Mouse (Mus musculus) forebrain, postnatal 0 days (tissue): ENCODE data around the gene Tmem236. TPM values are rescaled to one million over a fixed set of nuclear protein-coding genes. Genes with fewer than 3 reads are reported as not detected.
A peak's percentile ranks its signal among the peaks of the same experiment; 100 is the strongest.
"Not testable (repeated sequence)": the region's sequence is repeated elsewhere in the genome, so short reads cannot be mapped to it uniquely, and the experiment has no call there.

Source experiments
- ATAC-seq: fragments of 200-750 bp; cut with Nextera tagmentation; 2 replicates; pipeline ENCODE4 v1.8.0; 2017; ENCODE audit warnings: mild to moderate bottlenecking, moderate library complexity
- DNase-seq: peaks from one replicate; pipeline ENCODE4 v3.0.0-alpha.2; 2015
- H3K27ac ChIP-seq: fragments of 300-500 bp; sonication (generic); 2 replicates; pipeline ENCODE4 v1.5.1; 2014; ENCODE audit warnings: low read depth, mild to moderate bottlenecking, antibody characterized with exemption, low read length, moderate library complexity, mixed read lengths
- H3K27me3 ChIP-seq: fragments of 300-500 bp; sonication (generic); 2 replicates; pipeline ENCODE4 v1.6.1; 2014; ENCODE audit warnings: mild to moderate bottlenecking, low read length, mixed read lengths; ENCODE audit not compliant: insufficient read depth
- H3K36me3 ChIP-seq: fragments of 300-500 bp; sonication (generic); 2 replicates; pipeline ENCODE4 v1.6.1; 2014; ENCODE audit warnings: mild to moderate bottlenecking, moderate library complexity; ENCODE audit not compliant: insufficient read depth
- H3K4me1 ChIP-seq: fragments of 300-500 bp; sonication (generic); 2 replicates; pipeline ENCODE4 v1.6.1; 2014; ENCODE audit warnings: antibody characterized with exemption; ENCODE audit not compliant: insufficient read depth
- H3K4me2 ChIP-seq: fragments of 300-500 bp; sonication (generic); 2 replicates; pipeline ENCODE4 v1.6.1; 2014; ENCODE audit warnings: low read depth, mild to moderate bottlenecking, moderate library complexity
- H3K4me3 ChIP-seq: fragments of 300-500 bp; sonication (generic); 2 replicates; pipeline ENCODE4 v1.5.1; 2014; ENCODE audit warnings: low read depth, low read length, mixed read lengths
- H3K9ac ChIP-seq: fragments of 300-500 bp; sonication (generic); 2 replicates; pipeline ENCODE4 v1.6.1; 2014; ENCODE audit warnings: mild to moderate bottlenecking
- H3K9me3 ChIP-seq: fragments of 300-500 bp; sonication (generic); 2 replicates; pipeline ENCODE4 v1.6.1; 2016; ENCODE audit warnings: low read length
- CTCF ChIP-seq: sonication (generic); IDR thresholded peaks from 2 replicates; pipeline ENCODE4 v1.5.1; 2016; ENCODE audit warnings: antibody characterized with exemption, control low read depth, low read depth
- WGBS: fragments of 180-500 bp; shearing (Covaris S2); extraction: QIAGEN DNeasy Blood & Tissue Kit; methylation state at CpG from one replicate; pipeline ENCODE4 v1.1.7; 2014; 5-methylcytosine and 5-hydroxymethylcytosine counted together
- polyA plus RNA-seq: library from polyadenylated mRNA; unstranded; fragments of >200 nt; fragmentation: Nextera tagmentation; extraction: Ambion mirVana; gene quantifications from 2 replicates; pipeline ENCODE4 v1.2.1, GENCODE M21; 2015
- total RNA-seq: library from RNA; depleted of rRNA; stranded (reverse); fragments of >200 nt; gene quantifications from 2 replicates; pipeline ENCODE4 v1.2.3, GENCODE M21; 2014

Gene Tmem236
- total and polyA plus RNA-seq, 2 experiments from 2014 or later = 0.12 to 0.24 TPM

- Histone ChIP-seq H3K27me3 (no peaks in the 10 kb centered on the region), H3K36me3 (no peaks in the 10 kb centered on the region), H3K9me3 (no peaks in the 10 kb centered on the region), H3K4me2 (no peak overlapping the region), H3K27ac (no peak overlapping the region), H3K4me1 (no peaks in the 10 kb centered on the region), H3K4me3 (no peak overlapping the region), H3K9ac (no peak overlapping the region)
- DNase-seq (no peak), ATAC-seq (no peak)
- WGBS = 88% methylated on average over 4 of the region's 4 CpGs
- no peak for TF ChIP-seq CTCF
Measured at GRCm38 (mm10) chr2:14190684-14191083, 16.4 kb downstream of the Tmem236 start.

- no peak overlapping the region for H3K9ac ChIP-seq
- no peak for ATAC-seq
- no peaks in the 10 kb centered on the region for H3K27me3 ChIP-seq
- H3K9me3 ChIP-seq = no peaks in the 10 kb centered on the region
- H3K4me2 ChIP-seq = no peak overlapping the region
- TF ChIP-seq CTCF = no peak
- no peak overlapping the region for H3K27ac ChIP-seq
- DNase-seq = no peak
- 82% methylated on average over 4 of the region's 4 CpGs for WGBS
- no peak overlapping the region for H3K4me3 ChIP-seq
- no peaks in the 10 kb centered on the region for H3K36me3 ChIP-seq
- H3K4me1 ChIP-seq = no peaks in the 10 kb centered on the region
Measured at GRCm38 (mm10) chr2:14191601-14192000, 17.3 kb downstream of the Tmem236 start.

- no peak overlapping the region for H3K9ac ChIP-seq
- no peak for TF ChIP-seq CTCF
- no peaks in the 10 kb centered on the region for H3K36me3 ChIP-seq
- H3K4me1 ChIP-seq = no peaks in the 10 kb centered on the region
- no peaks in the 10 kb centered on the region for H3K9me3 ChIP-seq
- H3K27me3 ChIP-seq = no peaks in the 10 kb centered on the region
- DNase-seq (no peak), ATAC-seq (no peak)
- 87% methylated on average over 6 of the region's 6 CpGs for WGBS
- no peak overlapping the region for H3K4me2 ChIP-seq
- no peak overlapping the region for H3K4me3 ChIP-seq
- no peak overlapping the region for H3K27ac ChIP-seq
Measured at GRCm38 (mm10) chr2:14192046-14192445, 17.7 kb downstream of the Tmem236 start.

DNA sequence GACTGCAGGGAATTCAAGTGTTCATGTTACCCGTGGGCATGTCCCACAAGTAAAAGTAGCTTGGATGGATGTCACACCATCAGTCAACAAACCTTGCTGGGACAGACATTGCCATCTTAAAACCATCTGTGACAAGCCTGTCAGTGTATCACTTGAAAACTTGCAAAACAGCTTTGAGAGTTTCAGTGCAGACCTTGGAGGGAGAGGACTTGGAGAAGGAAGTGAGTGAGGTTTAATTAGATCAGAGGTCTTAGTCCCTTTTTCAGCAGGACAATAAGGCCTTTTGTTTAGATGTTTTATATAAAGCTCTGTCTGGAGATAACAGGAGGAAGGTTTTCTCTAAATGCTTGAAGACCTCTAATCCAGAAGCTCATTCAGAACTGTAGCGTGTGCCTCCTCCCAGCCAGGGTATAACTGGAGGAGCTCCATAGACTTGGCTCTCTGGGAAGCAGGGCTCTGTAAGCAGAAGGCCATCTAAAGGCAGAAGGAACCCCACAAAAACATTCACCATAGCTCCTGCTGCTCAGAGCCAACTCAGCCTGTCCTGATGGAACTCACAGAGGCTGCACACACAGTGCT lies 24.1 kb downstream of the Tmem236 start:
- H3K9me3 ChIP-seq, H3K4me2 ChIP-seq: not testable (repeated sequence)

GRCm38 (mm10) chr2:14199621-14200020 lies 25.3 kb downstream of the Tmem236 start:
- 51% methylated on average over 2 of the region's 2 CpGs for WGBS
- Histone ChIP-seq H3K4me2 (no peak overlapping the region), H3K27ac (no peak overlapping the region), H3K9me3 (no peaks in the 10 kb centered on the region), H3K9ac (no peak overlapping the region), H3K27me3 (no peaks in the 10 kb centered on the region), H3K4me3 (no peak overlapping the region), H3K4me1 (no peaks in the 10 kb centered on the region), H3K36me3 (no peaks in the 10 kb centered on the region)
- ATAC-seq = peak; percentile 30; the same call in 1 of the 2 replicates
- no peak for TF ChIP-seq CTCF
- no peak for DNase-seq

More for the DNA sequence above, 24.1 kb downstream of the Tmem236 start:
- not testable (repeated sequence) for H3K4me3 ChIP-seq, H3K9ac ChIP-seq, H3K27ac ChIP-seq, H3K27me3 ChIP-seq, H3K36me3 ChIP-seq, H3K4me1 ChIP-seq, DNase-seq
- WGBS = no CpG with 5 or more reads among the region's 2 CpGs
- peak; percentile 64; the same call in 1 of the 2 replicates for ATAC-seq

- not testable (repeated sequence) for H3K4me3 ChIP-seq
- WGBS = no CpG with 5 or more reads among the region's 2 CpGs
Measured at GRCm38 (mm10) chr2:14200879-14201445, 26.6 kb downstream of the Tmem236 start.

GRCm38 (mm10) chr2:14204308-14204707 lies 30.0 kb downstream of the Tmem236 start:
- ATAC-seq (no peak), DNase-seq (no peak)
- no peak overlapping the region for H3K4me3 ChIP-seq
- no peaks in the 10 kb centered on the region for H3K36me3 ChIP-seq
- no peak for TF ChIP-seq CTCF
- H3K4me1 ChIP-seq = no peaks in the 10 kb centered on the region
- H3K4me2 ChIP-seq = no peak overlapping the region
- WGBS = 88% methylated on average over 1 of the region's 1 CpGs
- no peaks in the 10 kb centered on the region for H3K27me3 ChIP-seq
- no peak overlapping the region for H3K9ac ChIP-seq
- no peaks in the 10 kb centered on the region for H3K9me3 ChIP-seq
- no peak overlapping the region for H3K27ac ChIP-seq

More at GRCm38 (mm10) chr2:14200879-14201445, 26.6 kb downstream of the Tmem236 start:
- not testable (repeated sequence) for DNase-seq, H3K4me2 ChIP-seq, H3K27ac ChIP-seq, H3K36me3 ChIP-seq, H3K9ac ChIP-seq, H3K4me1 ChIP-seq, H3K27me3 ChIP-seq, H3K9me3 ChIP-seq
- ATAC-seq = peak; percentile 73
